Mouse (Mus musculus): ENCODE measurements around the gene Lif. TPM values are rescaled to one million over a fixed set of nuclear protein-coding genes. Genes with fewer than 3 reads are reported as not detected.

Gene Lif
- polyA plus RNA-seq, 1 experiment, result 4.9 TPM

GRCm38 (mm10) chr11:4309613-4310012, 52.3 kb downstream of the Lif start:
- DNase-seq, result no peak
- peaks cover 3% of the 10 kb centered on the region for H3K4me1 ChIP-seq (ENCODE audit: control insufficient read depth, insufficient read depth, low read length)
- TF ChIP-seq CTCF (IDR thresholded peaks at IDR 0.05; ENCODE audit: insufficient read depth, low read length) (no peak), POLR2A (IDR thresholded peaks at IDR 0.05; ENCODE audit: borderline replicate concordance, extremely low read depth, low read depth, low read length) (no peak)
- no peak overlapping the region for H3K4me3 ChIP-seq (replicated peaks; ENCODE audit: extremely low read depth, low read depth, low read length)
- 78% methylated on average over 4 of the region's 4 CpGs for WGBS

- 87% methylated on average over 4 of the region's 4 CpGs for WGBS
- peaks cover 3% of the 10 kb centered on the region for H3K4me1 ChIP-seq (ENCODE audit: control insufficient read depth, insufficient read depth, low read length)
- DNase-seq, result no peak
- TF ChIP-seq POLR2A (IDR thresholded peaks at IDR 0.05; ENCODE audit: borderline replicate concordance, extremely low read depth, low read depth, low read length) (no peak), CTCF (IDR thresholded peaks at IDR 0.05; ENCODE audit: insufficient read depth, low read length) (no peak)
- H3K4me3 ChIP-seq (replicated peaks; ENCODE audit: extremely low read depth, low read depth, low read length), result no peak overlapping the region
These were observed 53.0 kb downstream of the Lif start for GRCm38 (mm10) chr11:4310324-4310723.

GRCm38 (mm10) chr11:4312180-4312579, 54.8 kb downstream of the Lif start:
- DNase-seq, result no peak
- H3K4me3 ChIP-seq (replicated peaks; ENCODE audit: extremely low read depth, low read depth, low read length), result no peak overlapping the region
- WGBS, result 87% methylated on average over 4 of the region's 4 CpGs
- peaks cover 3% of the 10 kb centered on the region for H3K4me1 ChIP-seq (ENCODE audit: control insufficient read depth, insufficient read depth, low read length)
- TF ChIP-seq CTCF (IDR thresholded peaks at IDR 0.05; ENCODE audit: insufficient read depth, low read length), result no peak
- no peak for TF ChIP-seq POLR2A (IDR thresholded peaks at IDR 0.05; ENCODE audit: borderline replicate concordance, extremely low read depth, low read depth, low read length)

GRCm38 (mm10) chr11:4317287-4317686, 59.9 kb downstream of the Lif start:
- H3K4me1 ChIP-seq (ENCODE audit: control insufficient read depth, insufficient read depth, low read length), result no peaks in the 10 kb centered on the region
- 47% methylated on average over 5 of the region's 5 CpGs for WGBS
- TF ChIP-seq POLR2A (IDR thresholded peaks at IDR 0.05; ENCODE audit: borderline replicate concordance, extremely low read depth, low read depth, low read length) (no peak), CTCF (IDR thresholded peaks at IDR 0.05; ENCODE audit: insufficient read depth, low read length) (no peak)

GRCm38 (mm10) chr11:4318011-4318410, 60.7 kb downstream of the Lif start:
- WGBS, result 40% methylated on average over 3 of the region's 3 CpGs
- H3K4me1 ChIP-seq (ENCODE audit: control insufficient read depth, insufficient read depth, low read length), result no peaks in the 10 kb centered on the region
- DNase-seq, result no peak
- TF ChIP-seq POLR2A (IDR thresholded peaks at IDR 0.05; ENCODE audit: borderline replicate concordance, extremely low read depth, low read depth, low read length) (no peak), CTCF (IDR thresholded peaks at IDR 0.05; ENCODE audit: insufficient read depth, low read length) (no peak)
- no peak overlapping the region for H3K4me3 ChIP-seq (replicated peaks; ENCODE audit: extremely low read depth, low read depth, low read length)

More at GRCm38 (mm10) chr11:4317287-4317686, 59.9 kb downstream of the Lif start:
- DNase-seq, result no peak
- H3K4me3 ChIP-seq (replicated peaks; ENCODE audit: extremely low read depth, low read depth, low read length), result no peak overlapping the region

- H3K4me3 ChIP-seq (replicated peaks; ENCODE audit: extremely low read depth, low read depth, low read length), result no peak overlapping the region
- DNase-seq, result no peak
- no peaks in the 10 kb centered on the region for H3K4me1 ChIP-seq (ENCODE audit: control insufficient read depth, insufficient read depth, low read length)
- TF ChIP-seq POLR2A (IDR thresholded peaks at IDR 0.05; ENCODE audit: borderline replicate concordance, extremely low read depth, low read depth, low read length), result no peak
- TF ChIP-seq CTCF (IDR thresholded peaks at IDR 0.05; ENCODE audit: insufficient read depth, low read length), result no peak
- 80% methylated on average over 14 of the region's 14 CpGs for WGBS
These were observed 62.0 kb downstream of the Lif start for GRCm38 (mm10) chr11:4319212-4319955.

GRCm38 (mm10) chr11:4320876-4321275, 63.5 kb downstream of the Lif start:
- WGBS, result 57% methylated on average over 4 of the region's 4 CpGs
- no peak for TF ChIP-seq CTCF (IDR thresholded peaks at IDR 0.05; ENCODE audit: insufficient read depth, low read length)
- Histone ChIP-seq H3K4me1 (ENCODE audit: control insufficient read depth, insufficient read depth, low read length) (no peaks in the 10 kb centered on the region), H3K4me3 (replicated peaks; ENCODE audit: extremely low read depth, low read depth, low read length) (no peak overlapping the region)
- no peak for DNase-seq

Other genes starting within 250 kb of the Lif start
- gene Sec14l4, start 226.1 kb upstream of the Lif start, polyA plus RNA-seq (2012; rRNA removed), result 41.0 and 56.3 TPM in 2 replicates
- gene Sec14l3, start 192.7 kb upstream of the Lif start, polyA plus RNA-seq (2012; rRNA removed), result 565 and 735 TPM in 2 replicates
- gene Mtfp1, start 162.1 kb upstream of the Lif start, polyA plus RNA-seq (2012; rRNA removed), result 8.9 TPM in 2 replicates
- gene Sec14l2, start 134.1 kb upstream of the Lif start, polyA plus RNA-seq (2012; rRNA removed), result 8.2 and 10.7 TPM in 2 replicates
- 60.6 and 69.2 TPM in 2 replicates for gene Rnf215, start 122.4 kb upstream of the Lif start, polyA plus RNA-seq (2012; rRNA removed)
- 17.6 and 19.8 TPM in 2 replicates for gene Ccdc157, start 97.3 kb upstream of the Lif start, polyA plus RNA-seq (2012; rRNA removed)
- gene Sf3a1, start 97.2 kb upstream of the Lif start, polyA plus RNA-seq (2012; rRNA removed), result 27.0 and 28.2 TPM in 2 replicates
- 72.8 and 78.3 TPM in 2 replicates for gene Tbc1d10a, start 70.8 kb upstream of the Lif start, polyA plus RNA-seq (2012; rRNA removed)
- gene Castor1, start 39.3 kb upstream of the Lif start, polyA plus RNA-seq (2012; rRNA removed), result 23.3 and 26.2 TPM in 2 replicates
- 1.0 and 1.3 TPM in 2 replicates for gene Osm, start 21.1 kb upstream of the Lif start, polyA plus RNA-seq (2012; rRNA removed)
- 0.06 TPM in 1 of 2 replicates, not detected in the other for gene Hormad2, start 183.5 kb downstream of the Lif start, polyA plus RNA-seq (2012; rRNA removed)